Mouse (Mus musculus) heart, adult 18-20 months (tissue): ENCODE measurements around the gene Mrpl39. TPM values are rescaled to one million over a fixed set of nuclear protein-coding genes. Genes with fewer than 3 reads are reported as not detected.
A peak's percentile ranks its signal among the peaks of the same experiment; 100 is the strongest.

Source experiments
- DNase-seq, 2 experiments: peaks; one replicate each; pipeline ENCODE4 v3.0.0; 2021 to 2022; ENCODE audit warnings: mixed read lengths in 1 of 2
- total RNA-seq, 2 experiments: library from RNA; stranded (reverse); gene quantifications; 2 replicates each; pipeline ENCODE4 v1.2.3; 2021

The Mrpl39 gene
- total RNA-seq, 2 experiments from 2014 or later: 40.3 to 42.9 TPM

- DNase-seq: peak; percentile 11 to 33
Measured at GRCm38 (mm10) chr16:84744703-84745490, 9.4 kb upstream of the Mrpl39 start.

- no peak for DNase-seq
Measured at GRCm38 (mm10) chr16:84737358-84737757, 1.8 kb upstream of the Mrpl39 start.

- DNase-seq: no peak
Measured at GRCm38 (mm10) chr16:84734806-84735165, 756 bp downstream of the Mrpl39 start.

- no peak for DNase-seq
Measured at GRCm38 (mm10) chr16:84720670-84721069, 14.9 kb downstream of the Mrpl39 start.

- no peak for DNase-seq
Measured at GRCm38 (mm10) chr16:84718250-84718649, 17.3 kb downstream of the Mrpl39 start.

- no peak for DNase-seq
Measured at GRCm38 (mm10) chr16:84717618-84718248, 17.8 kb downstream of the Mrpl39 start.

- DNase-seq: peak in 1 of 2 experiments; percentile 19
Measured at GRCm38 (mm10) chr16:84716724-84717617, 18.6 kb downstream of the Mrpl39 start.

- no peak for DNase-seq
Measured at GRCm38 (mm10) chr16:84716197-84716596, 19.3 kb downstream of the Mrpl39 start.

GRCm38 (mm10) chr16:84714978-84715377 lies 20.6 kb downstream of the Mrpl39 start:
- DNase-seq: no peak

GRCm38 (mm10) chr16:84713926-84714325 lies 21.6 kb downstream of the Mrpl39 start:
- no peak for DNase-seq

GRCm38 (mm10) chr16:84713156-84713555 lies 22.4 kb downstream of the Mrpl39 start:
- DNase-seq: no peak

- no peak for DNase-seq
Measured at GRCm38 (mm10) chr16:84708649-84709048, 26.9 kb downstream of the Mrpl39 start.

- DNase-seq: no peak
Measured at GRCm38 (mm10) chr16:84707802-84708201, 27.7 kb downstream of the Mrpl39 start.

- DNase-seq: no peak
Measured at GRCm38 (mm10) chr16:84706571-84706970, 29.0 kb downstream of the Mrpl39 start.

GRCm38 (mm10) chr16:84705507-84705906 lies 30.0 kb downstream of the Mrpl39 start:
- no peak for DNase-seq

- peak; percentile 18 to 26 for DNase-seq
Measured at GRCm38 (mm10) chr16:84704661-84705240, 30.8 kb downstream of the Mrpl39 start.

- DNase-seq: no peak
Measured at GRCm38 (mm10) chr16:84703769-84704660, 31.5 kb downstream of the Mrpl39 start.

GRCm38 (mm10) chr16:84703129-84703768 lies 32.3 kb downstream of the Mrpl39 start:
- DNase-seq: peak; percentile 53 to 67

GRCm38 (mm10) chr16:84702230-84703128 lies 33.1 kb downstream of the Mrpl39 start:
- DNase-seq: peak in 1 of 2 experiments; percentile 42

- no peak for DNase-seq
Measured at GRCm38 (mm10) chr16:84701041-84701440, 34.5 kb downstream of the Mrpl39 start.
